Mouse (Mus musculus): Measurements from ENCODE around the gene Rbl1. TPM values are rescaled to one million over a fixed set of nuclear protein-coding genes. Genes with fewer than 3 reads are reported as not detected.
"Not testable (repeated sequence)": the region's sequence is repeated elsewhere in the genome, so short reads cannot be mapped to it uniquely, and the experiment has no call there.

Rbl1 gene
- polyA plus RNA-seq, 1 experiment from 2014 or later = 18.5 TPM

DNA sequence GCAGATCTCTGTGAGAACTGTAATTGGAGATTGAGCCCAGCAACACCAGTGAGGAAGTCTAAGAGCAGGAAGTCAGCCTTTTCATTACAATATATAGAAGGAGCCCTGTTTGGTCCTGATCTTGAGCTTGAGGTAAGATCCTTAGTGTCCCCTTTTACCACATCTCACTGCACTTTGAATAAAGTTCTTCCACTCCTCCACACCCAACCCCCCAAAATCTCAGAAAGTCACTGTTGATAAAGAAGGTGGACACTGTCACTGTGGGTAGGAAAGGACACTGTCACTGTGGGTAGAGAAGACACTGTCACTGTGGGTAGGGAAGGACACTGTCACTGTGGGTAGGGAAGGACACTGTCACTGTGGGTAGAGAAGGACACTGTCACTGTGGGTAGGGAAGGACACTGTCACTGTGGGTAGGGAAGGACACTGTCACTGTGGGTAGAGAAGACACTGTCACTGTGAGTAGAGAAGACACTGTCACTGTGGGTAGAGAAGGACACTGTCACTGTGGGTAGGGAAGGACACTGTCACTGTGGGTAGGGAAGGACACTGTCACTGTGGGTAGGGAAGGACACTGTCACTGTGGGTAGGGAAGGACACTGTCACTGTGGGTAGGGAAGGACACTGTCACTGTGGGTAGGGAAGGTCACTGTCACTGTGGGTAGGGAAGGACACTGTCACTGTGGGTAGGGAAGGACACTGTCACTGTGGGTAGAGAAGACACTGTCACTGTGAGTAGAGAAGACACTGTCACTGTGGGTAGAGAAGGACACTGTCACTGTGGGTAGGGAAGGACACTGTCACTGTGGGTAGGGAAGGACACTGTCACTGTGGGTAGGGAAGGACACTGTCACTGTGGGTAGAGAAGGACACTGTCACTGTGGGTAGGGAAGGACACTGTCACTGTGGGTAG is 38.8 kb downstream of the Rbl1 start:
- H3K36me3 ChIP-seq = peaks cover 62% of the 10 kb centered on the region
- H3K4me1 ChIP-seq; H3K4me3 ChIP-seq; DNase-seq (ENCODE audit: low spot score); H3K27ac ChIP-seq; H3K9me3 ChIP-seq; H3K27me3 ChIP-seq (ENCODE audit: insufficient read depth, poor library complexity, severe bottlenecking): not testable (repeated sequence)

DNA sequence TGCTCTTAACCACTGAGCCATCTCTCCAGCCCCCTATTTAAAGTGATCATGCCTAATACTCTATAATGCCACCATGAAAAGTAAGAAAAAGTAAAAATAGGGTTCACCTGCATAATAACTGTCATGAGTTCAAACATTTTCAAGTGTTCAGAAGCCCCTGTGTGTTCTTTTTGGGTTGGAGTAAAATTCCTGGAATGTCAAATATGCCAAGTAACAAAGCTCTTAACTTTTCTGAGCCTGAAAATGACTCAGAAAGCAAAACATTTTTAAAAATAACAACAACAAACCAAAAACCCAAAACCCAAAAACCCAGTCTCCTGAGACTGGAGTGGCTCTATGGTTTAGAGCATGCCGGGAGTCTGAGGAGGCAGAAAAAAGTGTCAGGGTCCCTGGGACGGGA is 40.2 kb downstream of the Rbl1 start:
- H3K36me3 ChIP-seq = peaks cover 71% of the 10 kb centered on the region
- 82% methylated on average over 2 of the region's 2 CpGs for WGBS
- H3K4me1 ChIP-seq = no peaks in the 10 kb centered on the region
- DNase-seq (ENCODE audit: low spot score) = no peak
- no peaks in the 10 kb centered on the region for H3K27me3 ChIP-seq (ENCODE audit: insufficient read depth, poor library complexity, severe bottlenecking)
- no peaks in the 10 kb centered on the region for H3K9me3 ChIP-seq
- no peak overlapping the region for H3K27ac ChIP-seq
- H3K4me3 ChIP-seq = no peak overlapping the region

GRCm38 (mm10) chr2:157156079-157156478 is 48.3 kb downstream of the Rbl1 start:
- Histone ChIP-seq H3K27ac (no peak overlapping the region), H3K27me3 (ENCODE audit: insufficient read depth, poor library complexity, severe bottlenecking) (no peaks in the 10 kb centered on the region), H3K36me3 (peaks cover 79% of the 10 kb centered on the region), H3K4me3 (no peak overlapping the region), H3K9me3 (no peaks in the 10 kb centered on the region), H3K4me1 (no peaks in the 10 kb centered on the region)
- WGBS = 88% methylated on average over 1 of the region's 1 CpGs
- no peak for DNase-seq (ENCODE audit: low spot score)

DNA sequence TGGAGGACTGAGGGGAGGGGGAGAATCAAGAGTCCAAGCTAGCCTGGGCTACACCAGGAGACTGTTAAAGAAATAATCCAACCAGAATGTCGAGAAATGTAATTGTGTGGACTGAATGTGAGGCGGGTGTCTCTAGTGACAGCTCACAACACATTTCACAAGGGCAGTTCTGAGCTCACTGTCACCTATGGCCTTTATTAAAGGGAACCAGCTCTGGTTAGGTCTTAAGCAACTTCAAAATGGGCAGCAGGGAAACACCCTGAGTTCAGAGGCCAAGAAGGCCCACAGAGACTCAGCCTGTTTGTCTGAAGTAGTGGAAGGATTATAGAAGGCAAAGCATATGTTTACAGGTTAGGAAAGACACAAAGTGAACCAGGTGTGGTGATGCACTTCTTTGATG is 51.1 kb downstream of the Rbl1 start:
- no peak overlapping the region for H3K27ac ChIP-seq
- H3K36me3 ChIP-seq = peaks cover 77% of the 10 kb centered on the region
- no peaks in the 10 kb centered on the region for H3K27me3 ChIP-seq (ENCODE audit: insufficient read depth, poor library complexity, severe bottlenecking)
- DNase-seq (ENCODE audit: low spot score) = no peak
- no peak overlapping the region for H3K4me3 ChIP-seq
- no peaks in the 10 kb centered on the region for H3K4me1 ChIP-seq
- 82% methylated on average over 2 of the region's 2 CpGs for WGBS
- no peaks in the 10 kb centered on the region for H3K9me3 ChIP-seq

DNA sequence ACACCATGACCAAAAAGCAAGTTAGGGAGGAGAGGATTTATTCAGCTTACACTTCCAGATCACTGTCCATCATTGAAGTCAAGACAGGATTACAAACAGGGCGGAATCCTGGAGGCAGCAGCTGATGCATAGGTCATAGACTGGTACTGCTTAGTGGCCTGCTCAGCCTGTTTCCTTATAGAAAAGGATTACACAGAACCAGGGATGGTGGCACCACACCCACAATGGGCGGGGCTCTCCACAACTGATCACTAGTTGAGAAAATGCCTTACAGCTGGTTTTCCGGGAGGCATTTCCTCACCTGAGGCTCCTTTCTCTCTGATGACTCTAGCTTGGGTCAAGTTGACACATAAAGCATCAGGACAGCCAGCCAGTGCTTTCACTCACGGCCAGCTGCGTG is 55.9 kb downstream of the Rbl1 start:
- 97% methylated on average over 5 of the region's 5 CpGs for WGBS

DNA sequence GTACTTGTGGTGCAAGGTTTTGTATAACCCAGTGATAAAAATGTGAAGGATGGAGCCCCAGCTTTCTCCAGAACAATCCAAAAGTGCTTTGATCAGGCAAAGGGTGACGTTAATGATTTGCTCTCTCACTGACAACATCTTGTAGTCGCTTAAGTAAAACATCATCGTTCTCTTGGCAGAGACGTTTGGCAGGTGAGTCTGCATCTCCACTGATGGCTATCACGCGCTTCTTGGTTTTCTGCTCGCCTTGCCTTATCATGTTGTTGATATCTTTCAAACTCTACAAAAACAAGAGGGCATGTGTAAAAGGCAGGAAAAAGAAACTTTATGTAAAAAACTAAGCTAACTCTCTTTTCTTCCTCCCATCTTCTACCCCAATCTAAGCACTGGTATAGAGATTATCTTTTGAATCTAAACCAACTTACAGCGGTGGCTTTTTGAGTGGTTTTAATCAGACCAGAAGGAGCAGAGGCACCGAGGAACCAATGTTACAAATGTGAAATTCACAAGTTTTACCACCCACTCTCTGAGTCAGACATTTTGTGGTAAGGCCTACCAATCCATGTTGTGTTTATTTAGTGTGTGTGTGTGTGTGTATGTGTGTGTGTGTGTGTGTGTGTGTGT is 56.8 kb downstream of the Rbl1 start:
- 84% methylated on average over 9 of the region's 9 CpGs for WGBS
- Histone ChIP-seq H3K4me1 (no peaks in the 10 kb centered on the region), H3K27me3 (ENCODE audit: insufficient read depth, poor library complexity, severe bottlenecking) (no peaks in the 10 kb centered on the region), H3K27ac (no peak overlapping the region), H3K36me3 (peaks cover 60% of the 10 kb centered on the region), H3K9me3 (no peaks in the 10 kb centered on the region), H3K4me3 (no peak overlapping the region)
- DNase-seq (ENCODE audit: low spot score) = no peak

More for the DNA sequence above, 55.9 kb downstream of the Rbl1 start:
- Histone ChIP-seq H3K27me3 (ENCODE audit: insufficient read depth, poor library complexity, severe bottlenecking) (no peaks in the 10 kb centered on the region), H3K36me3 (peaks cover 65% of the 10 kb centered on the region), H3K4me3 (no peak overlapping the region), H3K27ac (no peak overlapping the region), H3K4me1 (no peaks in the 10 kb centered on the region), H3K9me3 (no peaks in the 10 kb centered on the region)
- DNase-seq (ENCODE audit: low spot score) = no peak

GRCm38 (mm10) chr2:157145173-157145572 is 59.2 kb downstream of the Rbl1 start:
- H3K27ac ChIP-seq = no peak overlapping the region
- no peak for DNase-seq (ENCODE audit: low spot score)
- H3K27me3 ChIP-seq (ENCODE audit: insufficient read depth, poor library complexity, severe bottlenecking) = no peaks in the 10 kb centered on the region
- no peak overlapping the region for H3K4me3 ChIP-seq
- H3K4me1 ChIP-seq = no peaks in the 10 kb centered on the region
- H3K9me3 ChIP-seq = no peaks in the 10 kb centered on the region
- WGBS = 62% methylated on average over 1 of the region's 1 CpGs
- peaks cover 39% of the 10 kb centered on the region for H3K36me3 ChIP-seq

DNA sequence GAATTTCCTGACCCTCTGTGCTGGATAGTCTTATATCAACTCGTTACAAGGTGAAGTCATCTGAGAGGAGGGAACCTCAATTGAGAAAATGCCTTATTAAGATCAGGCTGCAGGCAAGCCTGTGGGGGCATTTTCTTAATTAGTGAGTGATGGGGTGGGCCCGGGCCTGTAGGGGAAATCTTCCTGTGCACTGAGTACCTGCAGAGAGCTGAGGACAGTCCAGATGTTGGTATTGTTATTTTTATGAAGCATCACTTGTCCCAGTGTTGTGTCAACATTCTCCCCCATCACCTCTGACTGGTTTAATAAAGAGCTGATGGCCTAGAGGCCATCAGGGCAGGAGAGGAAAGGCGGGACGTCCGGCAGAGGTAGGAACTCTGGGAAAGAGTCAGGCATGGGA is 60.2 kb downstream of the Rbl1 start:
- Histone ChIP-seq H3K4me3 (no peak overlapping the region), H3K9me3 (no peaks in the 10 kb centered on the region; the same call in 1 of the 2 replicates), H3K4me1 (no peaks in the 10 kb centered on the region), H3K36me3 (peaks cover 28% of the 10 kb centered on the region), H3K27me3 (ENCODE audit: insufficient read depth, poor library complexity, severe bottlenecking) (no peaks in the 10 kb centered on the region), H3K27ac (no peak overlapping the region)
- WGBS = 71% methylated on average over 5 of the region's 5 CpGs
- DNase-seq (ENCODE audit: low spot score) = no peak

- H3K27me3 ChIP-seq (ENCODE audit: insufficient read depth, poor library complexity, severe bottlenecking) = no peaks in the 10 kb centered on the region
- no peaks in the 10 kb centered on the region; the same call in 1 of the 2 replicates for H3K9me3 ChIP-seq
- no peak overlapping the region for H3K27ac ChIP-seq
- H3K4me3 ChIP-seq = no peak overlapping the region
- DNase-seq (ENCODE audit: low spot score) = no peak
- no peaks in the 10 kb centered on the region for H3K4me1 ChIP-seq
- WGBS = 81% methylated on average over 4 of the region's 4 CpGs
- peaks cover 10% of the 10 kb centered on the region; the same call in 1 of the 2 replicates for H3K36me3 ChIP-seq
Observed at GRCm38 (mm10) chr2:157141962-157142361, 62.4 kb downstream of the Rbl1 start.

- Histone ChIP-seq H3K36me3 (0 out of 2 replicates have a peak, but pooled peaks cover under 1% of the 10 kb centered on the region), H3K27ac (no peak overlapping the region), H3K4me3 (no peak overlapping the region), H3K27me3 (ENCODE audit: insufficient read depth, poor library complexity, severe bottlenecking) (no peaks in the 10 kb centered on the region), H3K9me3 (no peaks in the 10 kb centered on the region; the same call in 1 of the 2 replicates), H3K4me1 (no peaks in the 10 kb centered on the region)
- WGBS = 69% methylated on average over 5 of the region's 5 CpGs
- no peak for DNase-seq (ENCODE audit: low spot score)
Observed at GRCm38 (mm10) chr2:157139251-157139802, 65.0 kb downstream of the Rbl1 start.

GRCm38 (mm10) chr2:157138808-157139207 is 65.5 kb downstream of the Rbl1 start:
- DNase-seq (ENCODE audit: low spot score) = no peak
- 76% methylated on average over 5 of the region's 5 CpGs for WGBS
- H3K27me3 ChIP-seq (ENCODE audit: insufficient read depth, poor library complexity, severe bottlenecking) = no peaks in the 10 kb centered on the region
- H3K27ac ChIP-seq = no peak overlapping the region
- H3K4me3 ChIP-seq = no peak overlapping the region
- H3K9me3 ChIP-seq = no peaks in the 10 kb centered on the region; the same call in 1 of the 2 replicates
- no peaks in the 10 kb centered on the region for H3K36me3 ChIP-seq
- H3K4me1 ChIP-seq = no peaks in the 10 kb centered on the region

GRCm38 (mm10) chr2:157137959-157138731 is 66.2 kb downstream of the Rbl1 start:
- H3K36me3 ChIP-seq = no peaks in the 10 kb centered on the region
- WGBS = 87% methylated on average over 9 of the region's 9 CpGs
- H3K4me1 ChIP-seq = no peaks in the 10 kb centered on the region
- no peak overlapping the region for H3K27ac ChIP-seq
- DNase-seq (ENCODE audit: low spot score) = no peak
- H3K9me3 ChIP-seq = no peaks in the 10 kb centered on the region; the same call in 1 of the 2 replicates
- H3K27me3 ChIP-seq (ENCODE audit: insufficient read depth, poor library complexity, severe bottlenecking) = no peaks in the 10 kb centered on the region
- H3K4me3 ChIP-seq = no peak overlapping the region

All from heart, embryonic 10.5 days (tissue).